Mouse (Mus musculus): ENCODE results near the gene Appl2.

Gene Appl2

GRCm38 (mm10) chr10:83631775-83632174, 16.8 kb downstream of the Appl2 start:
- DNase-seq (ENCODE audit: low read depth, low spot score): no peak

- DNase-seq (ENCODE audit: low read depth, low spot score): no peak
These were observed 17.6 kb downstream of the Appl2 start for GRCm38 (mm10) chr10:83630899-83631298.

DNA sequence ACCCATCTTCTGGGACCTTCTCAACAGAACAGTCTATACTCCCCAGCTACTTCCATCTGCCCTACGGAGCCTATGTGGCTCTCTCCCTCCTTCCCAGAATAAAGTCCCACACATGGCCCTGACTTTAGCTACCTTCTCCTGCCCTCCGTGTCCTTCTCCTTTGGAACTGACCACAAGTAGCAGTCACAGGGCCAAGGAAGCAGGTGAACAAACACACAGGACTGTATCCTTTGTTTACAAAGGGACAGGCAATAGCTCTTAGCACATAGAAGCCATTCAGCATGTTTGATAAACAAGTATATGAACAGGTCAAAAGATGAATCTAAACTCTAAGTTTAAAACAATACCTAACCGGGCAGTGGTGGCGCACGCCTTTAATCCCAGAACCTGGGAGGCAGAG, 18.7 kb downstream of the Appl2 start:
- DNase-seq (ENCODE audit: low read depth, low spot score): no peak

DNA sequence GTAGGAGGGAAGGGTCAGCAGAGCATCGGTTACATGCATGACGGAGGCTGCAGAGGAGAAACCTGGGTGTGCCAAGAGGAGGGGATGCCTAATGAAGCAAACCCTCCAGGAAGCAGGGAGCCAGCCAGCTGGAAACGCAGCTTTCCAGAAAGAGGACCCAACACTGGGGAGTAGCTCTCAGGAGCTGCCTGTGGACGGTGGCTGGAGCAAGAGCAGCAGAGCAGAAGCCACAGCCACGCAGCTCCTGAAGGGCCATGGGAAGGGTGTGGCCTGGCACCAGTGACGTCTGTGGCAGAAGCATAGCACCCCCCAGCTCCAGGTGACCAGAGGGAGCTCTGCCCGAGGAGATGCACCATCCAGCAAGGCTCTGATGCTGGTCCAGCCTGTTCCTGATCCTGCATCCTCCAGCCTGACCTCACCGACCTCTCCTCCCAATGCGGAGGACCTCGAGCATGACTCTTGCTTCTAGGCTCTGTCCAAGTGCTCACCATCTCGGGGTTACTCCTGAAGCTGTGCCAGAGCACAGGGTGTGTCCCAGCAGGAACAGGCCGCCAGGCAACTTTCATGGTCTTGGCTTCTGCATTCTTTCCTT, 19.3 kb downstream of the Appl2 start:
- DNase-seq (ENCODE audit: low read depth, low spot score): no peak

DNA sequence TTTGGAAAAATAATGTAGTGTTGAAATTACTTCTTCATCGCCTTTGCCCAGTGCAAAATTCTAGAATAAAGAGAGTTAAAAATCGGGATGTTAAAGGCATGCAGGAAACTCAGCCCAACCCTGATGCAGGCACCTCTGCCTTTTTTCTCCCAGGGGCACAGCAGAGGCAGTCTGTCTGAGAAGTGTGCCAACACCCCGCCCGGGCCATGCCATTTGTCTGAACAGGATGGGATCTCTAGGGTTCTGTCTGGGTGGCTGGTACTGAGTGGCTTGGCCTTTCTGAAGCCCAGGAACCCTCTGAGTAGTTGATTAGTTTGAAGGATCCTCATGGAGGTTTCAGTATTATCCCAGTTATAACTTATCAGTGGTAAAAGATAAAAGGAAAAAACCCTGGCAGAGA, 20.3 kb downstream of the Appl2 start:
- no peak for DNase-seq (ENCODE audit: low read depth, low spot score)

DNA sequence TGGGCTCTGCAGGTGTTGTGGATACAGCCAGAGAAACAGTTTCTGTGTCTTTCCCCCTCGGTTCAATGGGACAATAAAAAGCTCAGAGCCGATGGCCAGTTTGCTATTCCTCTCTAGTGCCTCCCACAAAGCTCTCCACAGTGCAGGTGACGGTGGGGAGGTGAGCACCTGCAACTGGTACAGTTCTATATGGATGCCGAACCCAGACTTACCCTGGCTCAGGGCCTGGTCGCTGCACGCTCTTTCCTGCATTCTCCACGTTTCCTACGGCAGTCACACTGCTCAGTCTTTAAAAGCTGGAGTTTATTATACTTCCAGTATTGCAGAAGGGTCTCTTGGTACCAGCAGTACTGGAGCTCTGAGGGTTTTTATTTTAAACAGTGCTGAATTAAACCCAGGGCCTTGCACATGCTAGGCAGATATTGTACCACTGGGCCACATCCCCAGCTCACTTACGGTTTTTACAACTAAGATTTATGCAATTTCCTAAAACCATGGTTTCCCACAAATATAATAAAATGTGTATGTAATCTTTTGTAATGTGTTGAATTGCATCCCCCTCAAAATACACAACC, 21.3 kb downstream of the Appl2 start:
- DNase-seq (ENCODE audit: low read depth, low spot score): no peak

GRCm38 (mm10) chr10:83624841-83625240, 23.7 kb downstream of the Appl2 start:
- no peak for DNase-seq (ENCODE audit: low read depth, low spot score)

DNA sequence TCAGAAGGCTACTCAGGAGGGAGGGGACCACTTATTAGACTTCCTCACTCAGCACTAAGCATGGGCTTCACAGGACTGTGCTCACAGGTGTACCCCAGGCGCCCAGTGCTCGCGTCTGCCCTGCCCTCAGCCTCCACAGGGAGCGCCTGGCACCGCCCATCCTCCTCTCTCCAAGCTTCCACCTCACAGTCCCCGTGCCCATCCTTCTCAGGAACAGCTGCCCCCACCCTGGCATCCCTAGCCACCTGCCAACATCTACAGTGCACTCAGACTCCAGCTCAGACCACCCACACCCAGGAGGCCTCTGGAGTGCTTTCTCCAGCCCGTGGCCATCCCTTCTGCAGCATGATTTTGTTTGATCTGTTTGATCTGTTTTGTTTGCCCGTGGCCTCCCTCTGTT, 24.5 kb downstream of the Appl2 start:
- DNase-seq (ENCODE audit: low read depth, low spot score): no peak

GRCm38 (mm10) chr10:83620350-83621055, 28.0 kb downstream of the Appl2 start:
- no peak for DNase-seq (ENCODE audit: low read depth, low spot score)

- DNase-seq (ENCODE audit: low read depth, low spot score): peak; percentile 29
These were observed 29.6 kb downstream of the Appl2 start for GRCm38 (mm10) chr10:83618819-83619440.

GRCm38 (mm10) chr10:83617366-83617765, 31.2 kb downstream of the Appl2 start:
- DNase-seq (ENCODE audit: low read depth, low spot score): no peak

DNA sequence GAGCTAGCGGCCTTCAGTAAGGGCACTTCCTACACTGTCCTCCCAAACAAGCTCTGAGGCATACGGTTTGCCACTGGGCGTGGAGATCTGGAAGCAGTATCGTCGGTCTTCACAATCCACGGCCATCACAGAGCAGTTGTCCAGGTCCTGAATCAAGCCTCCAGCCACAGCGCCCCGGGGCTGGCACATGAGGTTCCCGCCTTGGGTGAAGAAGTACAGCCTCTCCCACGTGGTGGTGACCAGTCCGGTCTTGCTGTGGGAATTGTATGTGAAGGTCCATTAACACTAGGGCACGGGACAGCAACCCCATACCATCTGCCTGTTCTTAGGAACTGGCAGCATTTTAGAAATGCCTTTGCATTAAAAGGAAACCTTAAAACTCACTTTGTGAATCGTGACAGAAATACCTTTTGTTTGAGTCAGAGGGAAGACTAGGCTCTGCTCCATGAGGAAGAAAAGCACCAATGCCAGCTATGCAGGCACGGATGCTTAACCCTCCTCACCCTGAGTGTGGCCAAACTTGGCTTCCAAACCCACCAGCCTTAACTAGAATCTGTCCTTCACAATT, 35.8 kb downstream of the Appl2 start:
- DNase-seq (ENCODE audit: low read depth, low spot score): no peak

- no peak for DNase-seq (ENCODE audit: low read depth, low spot score)
These were observed 36.7 kb downstream of the Appl2 start for GRCm38 (mm10) chr10:83611863-83612262.

DNA sequence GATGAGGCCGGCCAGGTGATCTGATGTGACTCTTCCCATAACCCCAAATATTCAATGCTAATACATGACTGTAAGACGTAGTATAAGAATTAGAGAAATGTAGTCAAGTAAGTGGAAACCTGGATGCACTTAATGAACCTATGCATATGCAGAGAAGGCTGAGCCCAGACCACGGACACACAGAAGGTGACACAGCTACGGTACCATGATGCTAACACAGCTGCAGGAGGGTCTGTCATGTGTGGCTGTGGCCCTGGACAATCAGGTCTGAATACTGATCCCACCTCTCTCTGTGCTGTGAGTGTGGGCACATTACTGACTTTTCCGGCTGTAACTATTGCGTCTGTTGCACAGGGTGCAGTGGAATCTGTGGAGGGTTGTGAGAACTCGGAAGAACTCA, 38.0 kb downstream of the Appl2 start:
- no peak for DNase-seq (ENCODE audit: low read depth, low spot score)

- DNase-seq (ENCODE audit: low read depth, low spot score): no peak
These were observed 39.9 kb downstream of the Appl2 start for GRCm38 (mm10) chr10:83608596-83608995.

GRCm38 (mm10) chr10:83607111-83607510, 41.4 kb downstream of the Appl2 start:
- no peak for DNase-seq (ENCODE audit: low read depth, low spot score)

DNA sequence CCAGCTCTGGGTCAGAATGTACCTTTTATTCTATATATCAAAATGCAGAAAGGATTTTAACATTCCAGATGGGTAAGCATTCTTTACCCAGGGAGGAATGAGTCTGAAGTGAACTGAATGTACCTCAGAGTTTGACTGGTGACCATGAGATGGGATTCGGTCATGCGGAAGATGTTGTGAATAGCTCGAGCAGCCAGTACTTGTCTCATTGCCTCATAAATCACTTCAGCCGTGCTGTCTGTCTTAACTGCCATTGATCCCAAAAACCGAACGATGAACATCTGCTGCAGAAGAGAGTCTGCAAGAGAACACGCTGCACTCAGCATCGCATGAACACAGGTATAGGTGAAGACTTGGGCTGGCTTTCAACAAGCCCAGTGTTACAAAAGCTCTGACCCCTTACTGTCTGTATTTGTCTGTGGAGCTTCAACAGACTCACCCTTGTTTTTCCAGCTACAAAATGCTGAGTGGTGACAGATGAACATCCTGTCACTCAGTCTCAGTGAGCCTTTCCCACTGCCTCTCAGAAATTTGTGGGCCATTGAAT, 42.8 kb downstream of the Appl2 start:
- DNase-seq (ENCODE audit: low read depth, low spot score): no peak

- DNase-seq (ENCODE audit: low read depth, low spot score): no peak
These were observed 44.5 kb downstream of the Appl2 start for GRCm38 (mm10) chr10:83603956-83604564.

DNA sequence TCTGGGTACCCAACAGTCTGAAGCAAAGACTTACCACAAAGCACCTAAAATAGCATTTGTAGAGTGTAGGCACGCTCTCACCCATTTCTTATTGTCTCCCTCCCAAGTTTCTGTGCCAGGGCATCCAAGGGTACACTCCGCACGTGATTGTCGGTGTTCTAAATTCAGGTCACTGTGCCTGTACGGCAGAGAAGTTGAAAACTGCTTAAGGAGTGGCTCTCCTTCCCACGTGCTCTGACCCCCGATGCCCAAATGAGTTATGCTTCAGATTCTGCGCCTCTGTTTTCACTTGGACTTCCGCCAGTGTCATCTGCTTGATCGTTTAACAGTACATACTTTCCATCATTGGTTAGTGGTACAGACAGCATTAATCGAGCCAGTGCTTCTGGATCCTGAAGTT, 47.9 kb downstream of the Appl2 start:
- DNase-seq (ENCODE audit: low read depth, low spot score): no peak

DNA sequence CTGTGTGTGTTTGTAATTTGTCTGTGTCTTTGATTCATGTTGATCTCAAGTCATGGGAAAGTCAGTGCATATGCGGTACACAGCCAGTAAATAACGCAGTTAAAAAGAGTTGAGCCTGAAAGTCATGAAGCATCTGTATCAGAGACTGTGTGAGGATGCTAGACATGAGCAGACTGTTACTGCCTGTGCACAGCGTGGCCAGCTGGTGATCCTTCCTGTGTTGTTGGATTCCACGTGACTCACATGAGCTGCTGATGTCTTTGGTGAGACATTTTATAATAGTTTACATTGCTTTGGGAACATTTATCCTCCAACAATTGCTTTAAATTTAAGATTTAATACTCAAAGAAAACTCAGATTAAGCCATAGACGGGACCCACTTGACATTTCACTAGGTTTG, 54.0 kb downstream of the Appl2 start:
- no peak for DNase-seq (ENCODE audit: low read depth, low spot score)

- no peak for DNase-seq (ENCODE audit: low read depth, low spot score)
These were observed 55.9 kb downstream of the Appl2 start for GRCm38 (mm10) chr10:83592616-83593015.

DNA sequence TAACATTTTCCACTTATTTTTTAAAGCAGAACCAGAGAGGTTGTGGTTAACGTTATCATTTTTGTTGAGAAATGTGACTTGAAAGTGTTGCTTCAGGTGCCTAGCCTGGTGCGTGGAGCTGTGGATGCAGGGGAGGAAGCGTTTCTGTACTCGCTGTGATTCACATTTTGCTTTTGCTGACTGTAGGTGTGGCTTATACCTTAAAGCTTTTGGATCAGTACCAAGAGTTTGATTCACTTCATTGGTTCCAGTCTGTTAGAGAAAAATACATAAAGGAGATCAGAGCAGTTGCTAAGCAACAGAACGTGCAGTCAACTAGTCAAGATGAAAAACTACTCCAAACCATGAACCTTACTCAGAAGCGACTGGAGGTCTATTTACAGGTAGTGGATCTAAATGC, 57.7 kb downstream of the Appl2 start:
- no peak for DNase-seq (ENCODE audit: low read depth, low spot score)
